Mouse (Mus musculus) gastrocnemius, adult 2 months (tissue): Measurements from ENCODE around the gene Itpkb. TPM values are rescaled to one million over a fixed set of nuclear protein-coding genes. Genes with fewer than 3 reads are reported as not detected.

Experiments used
- DNase-seq: peaks from one replicate; pipeline ENCODE4 v3.0.0; 2022
- H3K27ac ChIP-seq: fragments of 200-600 bp; 2 replicates; pipeline ENCODE4 v1.8.1; 2022; ENCODE audit warnings: mild to moderate bottlenecking
- H3K4me3 ChIP-seq: fragments of 200-600 bp; 2 replicates; pipeline ENCODE4 v1.8.1; 2022; ENCODE audit warnings: mild to moderate bottlenecking, moderate library complexity
- CTCF ChIP-seq: fragments of 200-600 bp; IDR thresholded peaks from 2 replicates; pipeline ENCODE4 v1.8.1; 2022; ENCODE audit warnings: antibody characterized with exemption, mild to moderate bottlenecking, moderate library complexity
- intact Hi-C: fragments of 180-260 bp; cut with DNase I; formaldehyde crosslinking; loops from one replicate; pipeline ENCODE4 v1.15.1; 2025
- total RNA-seq, 2 experiments: library from RNA; stranded (reverse); gene quantifications; 2 replicates each; pipeline ENCODE4 v1.2.3; 2021

The Itpkb gene
- total RNA-seq, 2 experiments from 2014 or later: 14.7 to 22.7 TPM

GRCm38 (mm10) chr1:180426405-180426804 lies 96.1 kb downstream of the Itpkb start:
- Histone ChIP-seq H3K27ac (no peak overlapping the region), H3K4me3 (no peak overlapping the region)
- DNase-seq: no peak
- TF ChIP-seq CTCF: no peak
- intact Hi-C loops: no loop called here

DNA sequence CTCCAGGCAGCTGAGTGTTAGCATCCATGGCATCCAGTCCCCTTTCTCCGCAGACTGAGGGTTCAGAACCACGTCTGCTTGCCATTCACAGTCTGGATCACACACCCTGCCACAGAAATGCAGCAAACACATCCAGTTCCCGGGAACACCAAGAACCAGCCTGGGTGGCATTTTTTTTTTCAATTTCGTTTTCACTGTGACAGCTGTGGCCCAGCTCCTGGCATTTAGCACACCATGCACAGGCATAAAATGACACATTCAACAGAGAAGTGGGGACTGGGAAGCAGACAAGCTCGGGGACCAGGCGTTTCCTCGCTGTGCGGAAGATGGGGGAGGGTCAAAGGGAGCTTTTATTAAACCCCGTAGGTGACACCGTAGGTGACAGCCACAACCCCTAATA lies 97.4 kb downstream of the Itpkb start:
- TF ChIP-seq CTCF: no peak
- peak overlapping the region; percentile 48 for H3K27ac ChIP-seq
- intact Hi-C loops: no loop called here
- DNase-seq: no peak
- no peak overlapping the region; the same call in 1 of the 2 replicates for H3K4me3 ChIP-seq

GRCm38 (mm10) chr1:180428101-180428712 lies 97.9 kb downstream of the Itpkb start:
- intact Hi-C loops: no loop called here
- peak; percentile 99 for TF ChIP-seq CTCF
- DNase-seq: peak; percentile 61
- H3K27ac ChIP-seq: peak overlapping the region; percentile 48
- peak overlapping the region; percentile 28 for H3K4me3 ChIP-seq

DNA sequence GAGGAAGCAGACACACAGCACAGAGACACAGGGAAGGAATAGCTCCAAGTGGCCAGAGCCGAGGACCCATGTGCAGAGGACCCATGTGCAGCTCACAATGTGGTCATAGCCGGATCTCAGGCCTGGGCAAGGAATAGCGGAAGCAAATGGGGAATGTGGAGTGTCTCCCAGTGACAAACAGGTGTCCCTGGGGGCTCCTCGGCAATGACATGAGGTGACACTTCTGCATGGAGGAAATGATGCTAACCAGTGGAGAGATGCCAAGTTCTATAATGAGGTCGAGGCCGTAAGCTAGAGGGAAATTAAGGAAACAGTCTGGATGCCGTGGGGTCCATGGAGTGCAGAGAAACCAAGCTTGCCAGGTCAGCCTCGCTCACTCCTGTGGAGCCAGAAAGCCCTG lies 98.6 kb downstream of the Itpkb start:
- intact Hi-C loops: no loop called here
- Histone ChIP-seq H3K4me3 (no peak overlapping the region), H3K27ac (no peak overlapping the region)
- DNase-seq: no peak
- no peak for TF ChIP-seq CTCF

GRCm38 (mm10) chr1:180429819-180430218 lies 99.5 kb downstream of the Itpkb start:
- intact Hi-C loops: loop anchor here (5.0 kb wide), 1 partner anchor 332 kb away; no protein-coding TSS in a partner anchor
- Histone ChIP-seq H3K4me3 (no peak overlapping the region), H3K27ac (no peak overlapping the region)
- no peak for DNase-seq
- TF ChIP-seq CTCF: no peak

GRCm38 (mm10) chr1:180431833-180432232 lies 101.5 kb downstream of the Itpkb start:
- no peak overlapping the region for H3K4me3 ChIP-seq
- no peak for TF ChIP-seq CTCF
- DNase-seq: no peak
- intact Hi-C loops: loop anchor here (5.0 kb wide), 1 partner anchor 330 kb away; no protein-coding TSS in a partner anchor
- no peak overlapping the region for H3K27ac ChIP-seq

- no peak for DNase-seq
- H3K27ac ChIP-seq: no peak overlapping the region
- intact Hi-C loops: loop anchor here (5.0 kb wide), 1 partner anchor 329 kb away; no protein-coding TSS in a partner anchor
- no peak for TF ChIP-seq CTCF
- H3K4me3 ChIP-seq: no peak overlapping the region
These were observed 102.8 kb downstream of the Itpkb start for GRCm38 (mm10) chr1:180433098-180433538.

DNA sequence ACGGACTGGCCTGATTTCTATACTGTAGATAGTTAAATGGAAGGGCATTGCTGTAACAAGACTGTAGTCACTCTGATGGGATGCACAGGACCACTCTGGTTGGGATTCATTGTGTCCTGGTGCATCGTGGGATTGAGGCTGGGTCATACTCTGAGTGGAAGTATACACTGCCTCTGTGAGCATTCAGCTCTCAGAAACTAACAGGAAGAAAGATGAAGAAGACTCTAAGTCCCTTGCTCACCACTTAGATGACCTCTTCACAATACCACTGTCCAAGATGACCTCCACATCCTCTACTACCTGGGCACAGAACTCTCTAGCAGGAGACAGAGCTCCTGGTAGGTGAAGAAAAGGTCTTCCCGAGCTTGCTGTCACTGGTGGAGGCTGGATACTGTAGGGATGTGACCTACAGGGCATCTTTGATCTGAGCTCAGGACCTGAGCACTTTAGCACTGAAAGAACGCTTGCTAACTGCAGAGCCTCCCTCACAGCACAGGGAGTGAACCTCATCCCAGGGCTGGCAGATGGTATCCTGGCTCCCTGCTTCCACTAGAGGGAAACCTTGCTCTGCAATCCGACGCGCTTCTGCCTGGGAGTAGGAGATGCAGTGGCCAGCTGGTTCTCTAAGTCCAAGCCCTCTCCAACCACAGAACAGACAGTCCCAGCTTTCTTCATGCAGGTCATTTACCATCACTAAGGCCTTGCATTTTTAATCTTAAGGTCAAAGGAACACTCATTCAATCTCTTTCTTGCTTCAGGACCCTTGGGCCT lies 103.7 kb downstream of the Itpkb start:
- DNase-seq: peak; percentile 72
- peak; percentile 87 for TF ChIP-seq CTCF

GRCm38 (mm10) chr1:180434925-180435324 lies 104.6 kb downstream of the Itpkb start:
- no peak for DNase-seq
- Histone ChIP-seq H3K27ac (no peak overlapping the region), H3K4me3 (no peak overlapping the region)
- no peak for TF ChIP-seq CTCF
- intact Hi-C loops: loop anchor here (1.0 to 5.0 kb wide), 3 partner anchors 49 to 327 kb away; no protein-coding TSS in a partner anchor

More for the DNA sequence above, 103.7 kb downstream of the Itpkb start:
- Histone ChIP-seq H3K27ac (no peak overlapping the region), H3K4me3 (no peak overlapping the region)
- intact Hi-C loops: loop anchor here (1.0 to 5.0 kb wide), 3 partner anchors 50 to 328 kb away; no protein-coding TSS in a partner anchor

- Histone ChIP-seq H3K27ac (no peak overlapping the region), H3K4me3 (no peak overlapping the region)
- intact Hi-C loops: no loop called here
- DNase-seq: no peak
- no peak for TF ChIP-seq CTCF
These were observed 109.2 kb downstream of the Itpkb start for GRCm38 (mm10) chr1:180439496-180439895.

DNA sequence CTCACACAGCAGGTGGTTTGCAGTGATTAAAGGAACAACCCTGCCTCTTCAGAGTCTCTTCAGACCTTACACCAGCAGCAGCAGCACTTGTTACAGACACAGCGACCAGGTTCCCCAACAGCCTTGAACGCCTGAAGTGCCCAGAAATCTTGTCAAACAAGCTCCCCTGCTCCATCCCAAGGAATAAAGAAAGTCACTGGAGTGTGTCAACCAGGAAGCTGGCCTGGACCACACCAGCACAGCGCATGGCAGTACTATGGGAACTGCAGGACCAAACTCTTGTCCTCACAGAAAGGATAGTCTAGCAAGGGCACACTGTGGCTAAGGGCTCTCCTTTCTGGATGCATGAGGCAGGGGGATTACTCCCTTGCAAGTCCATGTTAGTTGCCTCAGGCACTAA lies 114.1 kb downstream of the Itpkb start:
- intact Hi-C loops: no loop called here
- no peak overlapping the region for H3K4me3 ChIP-seq
- H3K27ac ChIP-seq: no peak overlapping the region
- no peak for TF ChIP-seq CTCF
- no peak for DNase-seq

- no peak for DNase-seq
- no peak for TF ChIP-seq CTCF
- Histone ChIP-seq H3K4me3 (no peak overlapping the region), H3K27ac (no peak overlapping the region)
- intact Hi-C loops: no loop called here
These were observed 119.4 kb downstream of the Itpkb start for GRCm38 (mm10) chr1:180449641-180450040.

DNA sequence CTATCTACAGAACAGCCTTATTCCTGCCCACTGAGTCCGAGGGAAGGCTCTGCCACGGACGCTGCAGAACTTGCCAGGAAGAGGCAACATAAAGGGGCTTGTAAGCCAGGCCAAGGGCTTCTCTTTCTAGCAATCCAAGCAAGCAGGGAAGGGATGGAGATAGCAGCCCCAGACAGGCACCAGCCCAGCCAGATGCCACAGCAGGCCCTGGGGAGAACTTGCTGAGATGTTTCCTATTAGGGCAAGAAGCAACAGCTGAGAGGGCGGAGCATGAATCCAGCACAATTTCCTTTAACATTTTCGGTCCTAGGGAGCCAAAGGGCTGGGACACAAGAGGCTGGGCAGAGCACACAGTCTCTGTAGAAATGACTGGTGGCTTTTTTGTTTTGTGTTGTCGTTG lies 128.0 kb downstream of the Itpkb start:
- intact Hi-C loops: no loop called here
- peak overlapping the region; percentile 64; the same call in 1 of the 2 replicates for H3K27ac ChIP-seq
- peak overlapping the region; percentile 26 for H3K4me3 ChIP-seq
- DNase-seq: peak; percentile 46
- TF ChIP-seq CTCF: no peak
